Mouse (Mus musculus) adrenal gland, postnatal 4 days (tissue): Measurements from ENCODE around the gene Mobp. TPM values are rescaled to one million over a fixed set of nuclear protein-coding genes. Genes with fewer than 3 reads are reported as not detected.
"Not testable (repeated sequence)": the region's sequence is repeated elsewhere in the genome, so short reads cannot be mapped to it uniquely, and the experiment has no call there.

Experiments used
- DNase-seq, 2 experiments: peaks; one replicate each; pipeline ENCODE4 v3.0.0; 2021 to 2022; ENCODE audit warnings: low spot score in 2 of 2, mixed read lengths in 2 of 2
- long read RNA-seq, 2 experiments: library from polyadenylated mRNA; stranded (forward); transcript quantifications; one replicate each; pipeline ENCODE4 v2.0.0; 2021
- total RNA-seq, 2 experiments: library from RNA; stranded (reverse); gene quantifications; 2 replicates each; pipeline ENCODE4 v1.2.3; 2021

Mobp gene
- not detected for total RNA-seq
- long read RNA-seq, experiment 1, result 0 reads
- long read RNA-seq, experiment 2, result 0 reads

DNA sequence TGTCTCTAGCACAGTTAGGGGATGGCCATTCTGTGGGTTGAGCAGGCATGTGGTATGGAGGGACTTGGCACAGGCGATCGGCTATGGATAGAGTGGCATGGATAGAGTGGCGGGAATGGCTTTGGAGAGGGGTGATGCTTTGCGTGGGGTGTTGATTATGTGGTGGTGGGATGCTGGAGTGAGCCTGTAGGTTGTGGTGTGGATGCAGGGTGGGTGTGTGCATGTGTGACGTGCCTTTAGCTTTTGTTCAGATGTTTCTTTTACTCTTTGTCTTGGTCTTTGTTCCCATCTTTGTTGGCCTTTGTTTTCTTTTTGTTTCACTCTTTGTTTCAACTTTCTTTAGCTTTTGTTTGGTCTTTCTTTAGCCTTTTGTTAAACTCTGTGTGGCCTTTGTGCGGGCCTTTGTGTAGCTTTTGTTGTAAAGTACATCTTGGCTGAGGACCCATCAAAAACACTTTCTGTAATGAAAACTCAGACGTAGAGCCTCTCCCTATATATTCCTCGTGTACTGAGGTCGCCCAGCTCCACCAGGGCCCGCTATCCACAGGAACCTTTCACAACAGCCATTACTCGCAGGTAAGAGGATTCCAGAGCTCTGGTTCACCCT lies at the start of gene Mobp:
TSS of gene Mobp (plus strand) at position 486 of the 607 bp plus-strand sequence.
- DNase-seq, result no peak

DNA sequence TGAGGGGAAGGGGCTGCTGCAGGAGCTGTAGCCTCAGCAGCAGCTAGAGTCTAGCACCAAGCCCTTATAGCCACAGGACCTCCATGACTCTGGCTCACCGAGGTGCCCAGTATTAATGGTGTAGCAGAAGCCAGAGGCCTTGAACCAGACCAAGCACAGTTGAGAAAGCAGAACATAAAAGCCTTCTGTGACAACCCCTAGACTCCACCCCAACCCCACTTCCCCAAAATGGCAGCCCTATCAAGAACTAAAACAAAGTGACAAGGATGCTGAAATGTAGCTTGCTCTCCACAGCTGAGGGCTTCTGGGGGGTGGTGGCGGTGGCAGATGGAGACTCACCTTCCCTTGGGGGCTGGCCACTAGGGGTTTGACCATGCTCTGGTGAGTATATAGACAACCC lies 48.3 kb upstream of the Mobp start:
- DNase-seq, result no peak

DNA sequence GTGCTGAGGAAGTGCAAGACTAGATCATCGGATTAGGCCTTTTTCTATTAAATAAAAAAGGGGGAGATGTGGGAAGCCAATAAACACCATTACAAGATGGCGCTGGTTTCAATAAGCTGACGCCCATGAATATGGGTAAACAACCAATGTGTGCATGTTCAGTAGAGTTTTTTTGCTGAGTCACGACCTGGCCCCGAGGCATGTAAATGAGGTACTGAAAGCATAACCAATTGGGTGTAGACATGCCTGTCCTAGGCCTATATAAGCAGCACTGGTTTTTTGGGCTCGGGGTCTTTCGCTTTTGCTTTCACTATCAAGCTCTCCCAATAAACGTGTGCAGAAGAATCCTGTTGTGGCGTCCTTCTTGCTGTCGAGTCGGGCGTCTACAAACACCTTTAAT lies 40.6 kb upstream of the Mobp start:
- DNase-seq, result not testable (repeated sequence)

DNA sequence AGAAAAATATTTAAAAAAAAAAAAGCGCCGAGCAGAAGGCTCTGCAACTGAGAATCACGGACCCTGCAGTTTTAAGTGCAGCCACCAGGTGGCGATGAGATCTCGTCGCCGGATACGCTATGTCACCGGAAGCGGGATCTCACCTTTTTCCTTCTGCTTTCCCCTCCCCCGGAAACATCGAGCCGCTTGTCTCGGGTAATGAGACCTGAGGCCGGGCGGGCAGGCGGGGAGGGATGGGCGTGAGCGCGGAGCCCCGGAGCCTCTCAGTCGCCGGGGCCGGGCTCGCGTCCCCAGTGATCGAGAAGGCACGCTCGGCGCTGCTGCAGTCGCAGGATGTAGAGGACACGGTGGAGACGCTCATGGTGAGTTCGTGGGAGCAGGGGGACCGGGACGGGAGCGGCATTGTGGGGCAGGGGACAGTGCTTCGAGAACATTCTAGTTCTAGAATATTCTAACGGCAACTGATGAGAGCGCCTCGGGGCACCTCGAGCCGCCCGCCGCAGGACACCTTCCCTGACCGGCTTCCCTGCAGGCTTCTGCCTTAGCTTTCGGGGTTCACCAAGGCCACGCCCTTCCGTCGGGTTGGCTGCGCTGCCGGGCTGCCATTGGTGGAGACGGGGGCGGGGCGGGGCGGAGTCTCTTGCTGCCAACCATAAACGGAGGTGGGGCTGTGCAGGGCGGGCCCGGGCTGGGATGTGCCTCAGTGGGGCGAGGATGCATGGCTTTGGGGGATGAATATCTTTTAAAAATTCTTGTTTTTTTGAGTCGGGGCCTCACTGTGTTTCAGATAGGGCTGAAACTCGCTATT lies 39.1 kb upstream of the Mobp start, which contains the start of gene Slc25a38:
TSS of gene Slc25a38 (plus strand) at position 164 of the 808 bp plus-strand sequence.
- DNase-seq, result peak; percentile 90 to 92

GRCm38 (mm10) chr9:120111156-120111945 lies 38.2 kb upstream of the Mobp start:
- DNase-seq, result no peak

- no peak for DNase-seq
Measured at GRCm38 (mm10) chr9:120112472-120112871, 37.0 kb upstream of the Mobp start.

DNA sequence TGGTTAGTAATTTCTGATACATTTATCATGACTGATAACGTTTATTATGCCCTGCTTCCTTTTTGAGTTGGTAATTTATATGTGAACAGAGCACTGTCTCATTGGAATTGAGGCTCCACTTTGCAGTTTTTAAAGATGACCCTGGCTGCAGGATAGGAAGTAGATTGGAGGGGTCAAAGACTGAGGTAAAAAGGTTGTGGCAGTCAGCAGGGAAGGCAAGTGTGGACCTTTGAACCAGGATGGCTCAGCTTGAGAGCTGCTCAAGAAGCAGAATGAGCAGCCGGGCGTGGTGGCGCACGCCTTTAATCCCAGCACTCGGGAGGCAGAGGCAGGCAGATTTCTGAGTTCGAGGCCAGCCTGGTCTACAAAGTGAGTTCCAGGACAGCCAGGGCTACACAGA lies 36.1 kb upstream of the Mobp start:
- no peak for DNase-seq

GRCm38 (mm10) chr9:120114051-120114788 lies 35.3 kb upstream of the Mobp start:
- no peak for DNase-seq

DNA sequence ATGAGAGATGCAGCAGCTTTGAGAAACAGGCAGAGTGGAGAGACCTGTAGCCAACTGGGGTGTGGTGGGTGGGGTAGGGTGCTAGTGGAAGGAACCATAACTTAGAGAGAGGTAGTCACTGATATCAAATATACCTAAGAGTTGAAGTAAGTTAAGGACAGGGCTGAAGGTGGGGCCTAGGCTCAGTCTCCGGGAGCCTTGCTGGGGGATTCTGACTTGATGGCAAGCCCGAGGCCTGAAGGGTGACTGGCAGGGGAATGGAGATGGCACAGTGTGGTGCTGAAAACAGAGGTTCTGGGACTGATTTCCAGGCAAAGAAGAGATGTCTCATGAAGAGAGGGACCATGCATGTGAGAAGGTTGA lies 34.7 kb upstream of the Mobp start:
- DNase-seq, result no peak

- no peak for DNase-seq
Measured at GRCm38 (mm10) chr9:120115580-120115979, 33.9 kb upstream of the Mobp start.

- DNase-seq, result no peak
Measured at GRCm38 (mm10) chr9:120116184-120116624, 33.3 kb upstream of the Mobp start.

DNA sequence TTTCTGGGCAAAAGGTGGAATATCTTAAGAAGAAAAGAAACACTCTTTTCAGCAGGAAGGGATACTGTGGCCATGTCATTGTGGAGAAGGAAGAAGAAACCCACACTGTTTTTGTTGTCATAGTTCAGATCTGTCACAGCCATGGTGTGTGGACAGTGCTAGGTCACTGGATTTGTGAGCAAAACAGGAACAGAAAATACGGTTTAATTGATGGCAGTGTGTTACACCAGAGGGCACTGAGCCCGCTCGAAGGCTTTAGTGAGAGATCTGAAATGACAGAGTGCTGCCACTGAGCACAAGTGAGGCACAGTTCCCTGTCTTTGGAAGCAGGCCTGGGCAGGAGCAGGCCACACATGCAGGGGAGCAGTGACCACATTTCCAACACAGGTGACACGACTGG lies 31.3 kb upstream of the Mobp start:
- no peak for DNase-seq

DNA sequence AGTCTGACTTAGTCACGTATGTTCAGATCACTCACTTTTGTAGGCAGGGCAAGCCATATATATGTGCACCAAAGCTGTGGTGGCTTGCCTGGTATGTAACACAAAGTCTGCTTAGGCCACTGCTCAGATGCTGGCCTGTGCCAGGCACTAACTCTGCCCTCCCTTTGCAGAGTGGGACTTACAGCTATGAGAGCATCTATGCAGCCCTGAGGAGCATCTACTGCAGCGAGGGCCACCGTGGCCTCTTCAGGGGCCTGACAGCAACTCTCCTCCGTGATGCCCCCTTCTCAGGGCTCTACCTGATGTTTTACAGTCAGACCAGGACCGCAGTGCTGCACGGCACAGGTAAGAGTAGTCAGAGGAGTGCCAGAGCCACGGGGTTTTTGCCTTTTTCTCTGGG lies 29.0 kb upstream of the Mobp start:
- no peak for DNase-seq

DNA sequence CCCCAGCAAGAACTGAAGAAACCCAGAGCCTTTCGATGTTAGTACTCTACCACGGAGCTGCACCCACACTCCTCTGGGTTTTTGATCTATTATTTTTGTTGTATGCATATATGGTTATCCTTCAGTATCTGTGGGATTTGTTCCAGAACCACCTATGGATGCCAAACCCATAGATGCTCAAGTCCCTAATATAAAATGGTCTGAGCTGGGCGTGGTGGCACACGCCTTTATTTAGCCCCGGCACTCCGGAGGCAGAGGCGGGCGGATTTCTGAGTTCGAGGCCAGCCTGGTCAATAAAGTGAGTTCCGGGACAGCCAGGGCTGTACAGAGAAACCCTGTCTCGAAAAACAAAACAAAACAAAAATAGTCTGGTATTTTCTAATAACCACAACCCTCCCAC lies 22.6 kb upstream of the Mobp start:
- no peak for DNase-seq

DNA sequence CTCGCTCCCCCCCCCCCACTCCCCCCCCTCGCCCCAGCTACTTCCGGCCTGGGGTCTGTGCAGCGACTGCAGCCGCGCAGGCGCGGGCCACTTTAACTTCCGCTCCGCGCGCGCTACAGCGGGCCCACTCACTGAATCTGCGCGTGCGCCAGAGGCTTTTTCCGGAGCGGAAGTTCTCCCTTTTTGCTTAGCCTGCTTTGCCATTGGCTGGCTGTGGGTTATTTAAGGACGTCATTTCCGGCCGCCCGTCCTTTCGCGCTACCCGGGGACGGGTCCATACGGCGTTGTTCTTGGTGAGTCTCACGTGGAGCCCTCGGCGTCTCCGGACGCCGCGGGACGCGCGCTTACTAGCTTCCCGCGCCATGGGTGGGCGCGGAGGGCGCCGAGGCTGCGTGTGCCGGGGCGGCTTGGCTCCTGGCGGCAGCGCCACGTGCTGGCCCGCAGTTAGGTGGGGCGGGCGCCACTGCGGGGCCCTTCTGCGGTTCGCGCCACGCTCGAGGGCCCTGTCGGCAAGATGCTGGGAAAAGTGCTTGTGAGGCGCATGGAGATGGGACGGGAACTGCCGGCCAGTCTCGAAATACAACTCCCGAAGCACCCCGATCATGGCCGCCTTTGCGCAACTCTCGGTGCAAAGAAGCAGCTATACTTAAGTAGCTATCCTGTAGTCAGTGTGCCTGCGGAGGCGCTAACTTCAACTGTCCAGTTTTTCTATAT lies 21.8 kb upstream of the Mobp start, which contains the start of gene Rpsa:
TSS of gene Rpsa (plus strand) at position 152 of the 714 bp plus-strand sequence.
- peak; percentile 83 to 91 for DNase-seq

GRCm38 (mm10) chr9:120129276-120129675 lies 20.2 kb upstream of the Mobp start:
- no peak for DNase-seq

- no peak for DNase-seq
Measured at GRCm38 (mm10) chr9:120131784-120132288, 17.7 kb upstream of the Mobp start.

GRCm38 (mm10) chr9:120132980-120133754 lies 16.3 kb upstream of the Mobp start:
- DNase-seq, result no peak

- no peak for DNase-seq
Measured at GRCm38 (mm10) chr9:120133755-120134475, 15.6 kb upstream of the Mobp start.
